Mouse (Mus musculus) yolk sac, embryonic 10.5 days (tissue): ENCODE results near the gene Smad5.

ENCODE experiments used
- DNase-seq: peaks from one replicate; pipeline ENCODE4 v3.0.0-alpha.2; 2017; ENCODE audit warnings: low spot score

Gene Smad5

DNA sequence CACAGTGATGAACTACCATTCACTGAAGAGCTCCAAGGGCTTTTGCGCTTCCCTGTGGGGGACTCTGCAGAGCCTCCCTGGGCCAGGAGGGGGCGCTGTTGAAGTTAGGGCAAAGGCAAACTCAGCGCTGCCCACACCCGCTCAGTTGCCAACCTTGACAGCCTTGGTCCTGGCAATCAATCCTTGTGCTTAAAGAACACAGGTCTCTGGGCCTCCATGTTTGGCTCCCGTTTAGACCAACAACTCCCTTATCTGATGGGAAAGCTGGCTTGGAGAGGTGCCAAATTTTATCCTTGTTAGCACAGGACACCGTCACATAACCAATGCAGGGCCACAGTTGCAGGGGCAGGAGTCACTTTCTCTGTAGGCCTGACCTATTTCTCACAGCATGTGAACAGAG is 53.1 kb downstream of the Smad5 start:
- no peak for DNase-seq

DNA sequence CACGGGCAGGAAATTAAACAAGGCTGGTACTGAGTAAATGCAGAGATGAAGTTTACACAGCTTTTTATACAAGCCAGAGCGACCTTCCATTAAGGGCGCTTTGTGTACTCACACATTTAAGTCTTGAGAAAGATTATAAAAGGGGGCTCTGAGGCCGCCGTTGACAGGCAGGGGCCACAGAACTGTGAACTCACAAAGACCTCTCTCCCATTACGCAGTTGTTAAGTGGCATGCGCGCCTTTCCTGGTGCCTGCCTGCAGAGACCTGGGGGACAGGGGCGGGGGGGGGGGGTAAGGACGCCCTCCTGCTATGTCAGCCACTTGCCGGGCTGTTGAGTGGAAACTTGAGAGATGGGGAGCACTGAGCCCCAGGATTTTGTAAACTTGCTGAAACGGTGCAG is 54.4 kb downstream of the Smad5 start:
- no peak for DNase-seq

DNA sequence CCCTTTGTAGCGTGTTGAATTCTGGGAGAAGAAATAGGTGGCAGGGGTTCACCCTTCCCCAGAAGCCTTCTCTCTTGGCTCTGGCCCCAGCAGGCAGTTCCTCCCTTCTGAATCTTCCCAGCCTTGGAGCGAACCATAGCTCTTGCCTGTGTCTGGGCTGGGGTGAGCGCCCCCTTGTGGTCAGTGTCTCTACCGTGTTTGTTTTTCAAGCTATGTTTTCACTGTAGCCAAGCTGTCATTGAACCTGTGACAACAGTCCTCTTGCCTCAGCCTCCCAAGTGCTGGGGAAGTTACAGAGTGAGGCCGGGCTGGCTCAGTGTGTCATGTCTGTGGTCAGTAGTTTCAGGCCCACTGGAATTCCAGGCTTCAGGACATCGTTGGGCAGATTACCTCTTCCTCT is 55.7 kb downstream of the Smad5 start:
- DNase-seq = peak; percentile 55

DNA sequence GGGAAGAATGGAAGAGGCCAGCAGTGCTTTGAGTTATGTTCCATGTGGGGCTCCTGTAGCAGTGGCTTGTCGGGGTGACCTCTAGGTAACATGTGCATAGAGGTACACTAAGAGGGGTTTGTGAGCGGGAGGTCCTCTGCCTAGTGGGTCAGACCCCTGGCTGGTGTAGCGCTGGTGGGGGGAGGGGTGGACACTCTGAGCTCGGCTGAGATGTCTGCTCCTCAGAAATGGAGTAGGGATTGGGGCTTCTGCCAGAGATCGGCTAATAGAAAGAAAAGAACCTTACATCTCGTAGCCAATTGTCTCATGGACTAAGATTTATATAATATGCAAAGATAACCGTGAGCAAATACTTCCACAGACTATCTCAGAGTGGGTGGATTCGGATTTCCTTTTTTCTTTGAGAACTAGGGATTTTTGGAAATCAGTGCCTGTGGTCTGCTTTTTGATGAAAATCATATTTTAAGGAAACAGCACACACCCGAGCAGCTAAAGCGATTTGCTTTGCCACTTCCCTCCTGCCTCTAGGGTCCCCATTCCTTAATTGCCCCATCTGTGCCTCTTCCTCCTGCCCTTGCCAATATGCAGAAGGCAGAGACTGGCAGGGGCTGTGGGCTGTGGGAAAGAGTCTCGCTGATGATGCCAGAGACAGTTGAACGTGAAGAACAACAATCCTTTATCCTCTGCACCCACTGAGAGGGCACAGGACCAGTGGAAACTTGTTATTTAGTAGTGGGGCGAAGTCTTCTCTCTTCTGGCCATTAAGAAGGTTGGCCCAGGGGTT is 59.8 kb downstream of the Smad5 start:
- DNase-seq = no peak

DNA sequence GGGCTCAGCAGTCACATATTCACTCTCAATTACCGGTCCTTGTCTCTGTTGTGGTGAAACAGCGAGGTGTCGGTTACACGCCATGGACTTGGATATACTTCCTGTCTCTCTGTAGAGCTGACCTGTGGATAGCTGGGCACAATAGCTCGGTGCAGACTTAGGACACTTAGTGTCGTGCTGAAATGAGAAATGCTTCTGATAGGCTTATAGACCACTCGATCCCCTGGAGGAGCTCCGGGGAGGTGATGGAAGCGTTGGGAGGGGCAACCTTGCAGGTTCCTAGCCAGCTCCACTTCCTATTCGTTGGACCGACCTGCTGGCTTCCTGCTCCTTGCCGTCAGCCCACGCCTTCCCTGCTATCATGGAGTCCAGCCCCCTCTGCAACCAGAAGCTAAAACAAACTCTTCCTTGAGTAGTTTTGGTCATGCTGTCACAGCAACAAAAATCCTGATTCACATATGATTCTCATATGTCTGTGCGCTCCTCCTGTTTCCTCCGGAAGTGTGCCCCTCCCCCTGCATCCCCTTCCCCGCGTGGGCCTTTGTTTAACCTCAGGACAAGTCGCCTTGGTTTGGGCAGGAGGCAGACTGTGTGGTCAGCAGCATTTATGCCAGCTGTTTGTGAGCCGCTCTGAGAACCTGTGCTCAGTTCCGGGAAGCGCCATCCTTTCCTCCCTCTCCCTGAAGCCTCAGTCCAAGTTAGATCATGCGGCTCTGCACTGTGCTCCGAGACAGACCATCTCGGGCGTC is 62.6 kb downstream of the Smad5 start:
- peak; percentile 22 for DNase-seq

DNA sequence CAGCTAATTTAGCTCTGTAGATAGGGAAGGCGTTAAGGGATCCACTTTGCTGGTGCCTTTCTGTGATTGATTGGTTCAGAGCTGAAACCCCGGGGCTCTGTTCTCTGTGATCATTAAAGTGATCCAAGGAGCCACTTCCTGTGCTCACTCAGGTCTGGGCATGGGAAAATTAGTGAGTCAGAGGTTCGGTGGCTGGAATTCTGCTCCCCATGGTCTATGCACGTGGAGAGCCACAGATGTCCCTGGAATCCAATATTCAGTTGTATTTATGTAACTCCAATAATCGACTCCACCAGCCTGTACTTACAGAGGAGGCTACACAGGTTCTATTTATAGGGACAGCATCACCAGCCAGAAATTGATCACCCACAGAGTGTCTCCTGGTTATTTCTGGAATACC is 63.4 kb downstream of the Smad5 start:
- DNase-seq = no peak

DNA sequence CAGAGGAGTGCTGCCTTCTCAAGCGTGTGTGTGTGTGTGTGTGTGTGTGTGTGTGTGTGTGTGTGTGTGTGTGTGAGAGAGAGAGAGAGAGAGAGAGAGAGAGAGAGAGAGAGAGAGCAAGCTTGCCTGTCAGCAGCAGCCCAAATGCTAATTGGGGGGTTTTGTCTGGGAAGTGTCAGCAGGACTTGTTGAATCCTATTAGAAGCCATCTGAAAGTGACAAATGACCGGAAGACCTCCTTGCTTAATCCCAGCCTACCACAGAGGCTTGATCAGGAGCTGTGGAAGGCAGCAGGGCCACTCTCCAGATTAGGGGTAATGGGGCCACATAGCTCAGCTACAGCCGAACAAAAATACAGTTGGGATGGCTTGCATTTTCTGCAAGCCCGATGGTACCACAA is 66.6 kb downstream of the Smad5 start:
- DNase-seq = no peak

DNA sequence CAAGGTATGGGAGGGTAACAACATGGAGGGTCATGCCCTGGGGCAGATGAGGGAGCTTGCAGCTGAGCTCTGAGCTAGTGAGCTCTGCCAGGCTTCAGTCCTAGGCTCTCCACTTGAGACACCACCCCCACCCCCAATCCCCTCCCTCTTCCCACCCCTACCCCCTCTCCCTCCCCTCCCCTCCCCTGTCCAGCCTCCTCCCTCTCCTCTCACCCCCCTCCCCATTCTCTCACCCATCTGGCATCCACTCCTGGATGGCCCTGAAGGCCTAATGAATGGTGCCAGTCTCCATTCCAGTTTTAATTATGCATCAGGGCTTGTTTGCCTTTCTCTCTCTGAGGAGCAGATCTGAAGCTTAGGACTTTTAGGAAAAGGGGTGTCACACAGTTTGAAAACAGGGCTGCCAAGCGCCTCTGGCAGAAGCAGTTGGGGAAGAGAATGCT is 67.3 kb downstream of the Smad5 start:
- DNase-seq = no peak

DNA sequence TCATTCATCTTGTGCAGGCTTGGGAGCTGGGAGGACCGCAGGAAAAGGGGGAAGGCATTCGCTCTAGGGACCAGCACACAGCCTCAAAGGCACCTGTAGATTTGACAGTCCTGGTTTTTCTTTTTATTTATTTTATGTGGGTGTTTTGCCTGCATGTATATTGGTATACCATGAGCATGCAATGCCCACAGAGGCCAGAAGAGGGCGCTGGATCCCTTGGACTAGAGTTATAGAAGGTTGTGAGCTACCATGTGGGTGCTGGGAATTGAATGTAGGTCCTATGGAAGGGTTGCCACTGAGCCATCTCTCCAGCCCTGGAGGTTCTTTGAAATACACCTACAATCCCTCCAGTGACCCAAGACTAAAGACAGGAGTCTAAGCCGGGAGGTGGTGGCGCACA is 68.0 kb downstream of the Smad5 start:
- DNase-seq = no peak

DNA sequence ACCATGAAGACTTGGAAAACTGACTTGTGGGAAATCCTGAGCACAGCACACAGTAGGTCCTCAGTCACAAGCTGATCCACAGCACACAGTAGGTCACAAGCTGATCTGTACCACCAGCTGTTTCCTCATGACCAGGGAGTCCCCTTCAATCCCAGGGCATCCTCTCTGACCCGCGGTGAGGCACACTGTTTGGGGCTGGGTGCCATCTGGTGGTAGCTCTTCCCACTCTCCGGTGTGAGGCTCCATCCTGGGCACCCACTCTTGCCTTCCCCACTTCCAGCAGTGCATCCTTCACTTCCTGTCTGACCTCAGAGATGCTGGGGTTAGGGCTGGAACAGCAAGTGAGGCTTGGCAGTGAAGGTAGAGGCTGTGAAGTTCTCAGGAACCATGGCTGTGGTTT is 69.8 kb downstream of the Smad5 start:
- DNase-seq = no peak

DNA sequence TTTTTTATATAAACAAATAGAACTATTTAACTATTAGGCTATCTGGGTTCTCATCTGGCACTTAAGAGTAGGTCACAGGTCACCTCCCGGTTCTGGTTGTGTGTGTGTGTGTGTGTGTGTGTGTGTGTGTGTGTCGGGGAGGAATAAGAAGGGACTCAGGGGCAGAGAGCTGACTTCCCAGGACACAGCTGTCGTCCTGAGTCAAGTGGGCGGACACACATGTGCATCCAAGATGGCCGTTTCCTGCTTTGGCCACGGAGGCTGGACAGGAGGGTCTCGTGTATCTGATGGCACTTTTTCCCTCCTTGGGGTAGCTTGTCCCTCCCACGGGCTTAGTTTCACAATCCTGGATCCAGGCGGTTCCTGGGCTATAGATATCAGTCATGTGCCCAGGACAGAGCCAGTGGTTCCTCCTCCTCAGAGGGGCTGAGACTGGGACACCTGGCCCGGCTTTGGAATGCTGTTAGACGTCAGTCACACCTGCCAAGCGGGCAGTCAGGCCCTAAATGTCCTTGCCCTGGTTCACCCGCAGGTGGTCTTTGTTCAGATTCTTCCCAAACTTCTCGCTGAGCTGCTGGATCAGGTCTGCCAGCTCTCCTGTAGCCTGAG is 70.6 kb downstream of the Smad5 start:
- no peak for DNase-seq

DNA sequence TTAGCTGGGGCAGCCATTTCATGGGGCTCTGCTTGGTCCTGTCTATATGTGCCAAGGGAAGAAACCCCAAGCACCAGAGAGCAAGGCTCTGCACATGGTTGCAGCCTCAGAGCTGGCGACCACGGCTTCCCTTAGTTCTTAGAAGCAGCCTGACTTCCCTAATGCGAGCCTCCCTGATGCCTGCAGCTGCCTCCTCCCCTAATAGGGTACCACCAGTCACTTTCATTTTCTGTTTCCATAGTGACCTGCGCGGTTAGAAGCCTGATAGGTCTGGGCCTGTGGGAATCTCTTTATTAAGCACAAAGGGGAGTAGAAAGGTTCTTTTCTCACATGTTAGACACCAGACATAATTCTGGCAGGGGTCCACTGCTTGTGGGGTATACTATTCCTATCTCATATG is 71.5 kb downstream of the Smad5 start:
- no peak for DNase-seq

DNA sequence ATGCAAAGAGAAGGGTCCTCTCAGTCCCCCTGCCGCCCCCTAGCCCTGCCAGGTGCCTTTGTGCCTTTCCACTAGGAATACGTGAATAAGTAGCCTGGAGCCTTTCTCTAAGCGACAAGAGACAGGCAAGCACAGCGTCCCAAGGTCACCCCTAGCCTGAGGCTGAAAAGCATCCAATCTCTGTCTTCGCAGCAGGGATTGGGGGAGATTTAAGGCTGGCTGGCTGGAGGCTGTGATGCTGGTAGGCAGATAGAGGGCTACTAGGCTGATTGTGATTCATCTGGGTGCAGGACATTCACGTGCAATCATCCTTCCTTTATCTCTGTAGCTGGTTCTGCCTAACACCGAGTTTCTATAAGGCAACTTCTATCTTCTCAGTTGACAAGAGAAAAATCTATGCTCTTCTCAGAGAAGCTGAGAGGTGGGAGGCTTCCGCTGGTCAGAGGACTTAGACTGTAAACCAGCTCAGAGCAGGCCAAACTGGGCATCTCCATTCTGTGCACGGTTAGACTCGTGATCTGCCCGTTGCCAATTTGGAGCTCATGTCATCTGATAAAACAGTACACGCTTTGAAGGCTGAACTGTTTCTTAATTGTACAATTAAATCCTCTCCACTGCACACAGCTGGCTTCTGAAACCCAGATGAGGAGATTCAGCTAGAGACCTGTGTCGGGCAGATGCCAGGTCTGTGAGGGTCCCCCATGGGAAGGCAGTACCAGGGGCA is 78.1 kb downstream of the Smad5 start:
- DNase-seq = no peak

DNA sequence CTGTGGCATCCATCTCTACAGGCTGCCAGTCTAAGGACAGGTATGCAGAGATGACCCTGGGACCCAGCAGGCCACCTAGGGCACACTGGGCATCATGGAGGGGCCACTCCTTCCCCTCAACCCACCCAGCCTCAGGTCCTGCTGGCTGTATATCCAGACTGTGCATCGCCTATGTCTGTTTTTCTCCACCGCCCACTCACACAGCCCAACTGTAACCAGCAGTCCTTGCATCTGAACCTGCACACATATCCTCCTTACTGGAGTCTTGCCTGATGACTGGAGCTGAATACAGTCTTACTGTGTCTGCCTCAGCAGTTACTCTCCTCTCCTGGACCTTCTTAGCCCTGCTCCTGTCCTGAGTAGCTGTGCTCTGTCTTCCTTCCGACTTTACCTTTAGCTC is 78.9 kb downstream of the Smad5 start:
- no peak for DNase-seq

DNA sequence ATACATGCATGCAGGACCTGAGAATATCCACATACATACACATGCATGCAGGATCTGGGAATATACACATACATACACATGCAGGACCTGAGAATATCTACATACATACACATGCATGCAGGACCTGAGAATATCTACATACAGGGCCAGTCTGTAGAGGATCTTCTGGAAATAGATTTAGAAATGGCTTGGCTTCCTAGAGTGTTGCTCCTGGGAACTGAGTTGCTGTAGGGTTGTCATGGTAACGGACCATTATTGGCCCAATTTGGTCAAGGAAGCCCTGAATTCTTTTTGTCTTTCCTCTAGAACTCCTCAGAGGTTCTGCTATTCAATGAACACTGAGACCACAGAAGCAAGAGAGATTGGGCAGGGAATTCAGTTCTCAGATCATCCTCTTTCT is 79.8 kb downstream of the Smad5 start:
- DNase-seq = no peak

DNA sequence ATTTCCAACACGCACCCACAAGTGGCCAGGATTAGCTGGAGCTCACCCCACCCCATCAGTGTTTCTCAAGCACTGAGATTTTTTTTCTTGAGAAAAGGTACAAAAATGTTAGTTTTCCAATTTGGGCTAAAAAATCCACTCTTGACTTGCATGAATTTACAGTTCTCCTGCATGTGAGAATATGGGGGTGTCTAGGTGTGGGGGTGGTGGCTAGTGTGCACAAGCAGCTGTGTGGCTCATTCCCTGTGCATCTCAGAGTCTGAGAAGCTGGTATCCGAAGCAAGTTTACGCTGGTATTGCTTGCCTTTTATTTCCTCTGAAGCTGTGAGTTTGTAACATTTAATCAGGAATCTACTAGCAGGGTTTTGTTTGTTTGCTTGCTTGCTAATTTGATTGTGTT is 87.9 kb downstream of the Smad5 start:
- DNase-seq = no peak
